Mouse (Mus musculus): ENCODE data around the gene Ccdc7a. TPM values are rescaled to one million over a fixed set of nuclear protein-coding genes. Genes with fewer than 3 reads are reported as not detected.
"Not testable (repeated sequence)": the region's sequence is repeated elsewhere in the genome, so short reads cannot be mapped to it uniquely, and the experiment has no call there.

Ccdc7a gene
- polyA plus RNA-seq (2015; fragmentation: Nextera tagmentation; extraction: Ambion mirVana): 0.16 TPM in 1 of 2 replicates, not detected in the other

GRCm38 (mm10) chr8:129065417-129065816 is at the start of gene Ccdc7a:
Gene Ccdc7a, minus strand, starts transcription at chr8:129065517.
- H3K9me3 ChIP-seq (replicated peaks; ENCODE audit: control insufficient read depth, low read length); ATAC-seq (replicated peaks; ENCODE audit: extremely low read depth, insufficient read depth, low FRiP score); H3K36me3 ChIP-seq (ENCODE audit: control insufficient read depth, insufficient read depth); H3K4me2 ChIP-seq (ENCODE audit: low read depth, low read length); H3K27ac ChIP-seq (ENCODE audit: low read length); H3K4me1 ChIP-seq (ENCODE audit: control insufficient read depth, insufficient read depth, low read length); H3K4me3 ChIP-seq (ENCODE audit: low read length); H3K9ac ChIP-seq (ENCODE audit: low read length); H3K27me3 ChIP-seq (ENCODE audit: control insufficient read depth, insufficient read depth, low read length): not testable (repeated sequence)
- WGBS: 82% methylated on average over 2 of the region's 11 CpGs

DNA sequence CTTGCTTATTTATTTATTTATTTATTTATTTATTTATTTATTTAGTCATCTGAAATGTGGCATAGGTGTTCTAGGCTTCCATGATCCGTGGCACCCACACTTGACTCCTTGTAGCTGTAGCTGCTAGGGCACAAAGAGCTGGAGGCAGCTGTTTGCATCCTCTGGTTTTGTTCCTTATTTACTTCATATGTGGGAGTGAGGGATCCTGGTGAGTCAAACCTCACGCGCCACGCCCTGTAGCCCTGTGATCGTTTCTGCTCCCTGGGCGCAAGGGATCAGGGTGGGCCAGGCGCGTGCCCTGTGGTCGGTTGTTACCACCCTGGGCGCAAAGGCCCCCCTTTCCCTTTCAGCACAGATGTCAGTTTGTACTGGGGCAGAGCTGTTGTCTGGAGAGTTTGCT is 1.5 kb upstream of the Ccdc7a start, which contains the start of gene Ccdc7b:
Gene Ccdc7b (plus strand): TSS at position 301 of the 400 bp plus-strand sequence.
- H3K27me3 ChIP-seq (ENCODE audit: control insufficient read depth, insufficient read depth, low read length); H3K9ac ChIP-seq (ENCODE audit: low read length); H3K36me3 ChIP-seq (ENCODE audit: control insufficient read depth, insufficient read depth); H3K4me3 ChIP-seq (ENCODE audit: low read length); H3K27ac ChIP-seq (ENCODE audit: low read length); H3K4me1 ChIP-seq (ENCODE audit: control insufficient read depth, insufficient read depth, low read length); ATAC-seq (replicated peaks; ENCODE audit: extremely low read depth, insufficient read depth, low FRiP score); H3K9me3 ChIP-seq (replicated peaks; ENCODE audit: control insufficient read depth, low read length); H3K4me2 ChIP-seq (ENCODE audit: low read depth, low read length): not testable (repeated sequence)
- 54% methylated on average over 1 of the region's 10 CpGs for WGBS

- WGBS: 76% methylated on average over 1 of the region's 1 CpGs
- ATAC-seq (replicated peaks; ENCODE audit: extremely low read depth, insufficient read depth, low FRiP score): no peak
- no peak overlapping the region for H3K27ac ChIP-seq (ENCODE audit: low read length)
- H3K9me3 ChIP-seq (replicated peaks; ENCODE audit: control insufficient read depth, low read length): no peaks in the 10 kb centered on the region
- no peak overlapping the region for H3K9ac ChIP-seq (ENCODE audit: low read length)
- H3K4me1 ChIP-seq (ENCODE audit: control insufficient read depth, insufficient read depth, low read length): no peaks in the 10 kb centered on the region
- no peaks in the 10 kb centered on the region for H3K27me3 ChIP-seq (ENCODE audit: control insufficient read depth, insufficient read depth, low read length)
- H3K4me2 ChIP-seq (ENCODE audit: low read depth, low read length): no peak overlapping the region
- no peak overlapping the region for H3K4me3 ChIP-seq (ENCODE audit: low read length)
- H3K36me3 ChIP-seq (ENCODE audit: control insufficient read depth, insufficient read depth): no peaks in the 10 kb centered on the region
These were observed 73.9 kb downstream of the Ccdc7a start for GRCm38 (mm10) chr8:128991389-128991788.

DNA sequence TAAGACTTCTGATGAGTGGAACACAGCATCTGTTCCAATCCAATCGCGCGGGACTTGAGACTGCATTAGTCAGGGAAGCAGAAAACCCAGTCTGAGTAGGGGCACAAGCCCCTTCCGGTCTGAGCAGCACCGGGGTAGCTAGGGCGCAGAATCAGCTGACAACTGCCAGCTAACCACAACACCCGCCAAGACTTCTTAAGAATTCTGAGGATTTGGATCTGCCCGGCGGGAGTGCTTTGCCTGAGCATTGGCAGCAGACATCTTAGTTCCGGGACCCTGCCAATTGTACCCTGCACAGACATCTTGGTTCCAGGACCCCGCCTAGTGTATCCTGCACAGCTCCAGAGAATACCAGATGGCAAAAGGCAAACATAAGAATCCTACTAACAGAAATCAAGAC is 116.4 kb downstream of the Ccdc7a start:
- H3K36me3 ChIP-seq (ENCODE audit: control insufficient read depth, insufficient read depth); H3K4me1 ChIP-seq (ENCODE audit: control insufficient read depth, insufficient read depth, low read length); H3K4me2 ChIP-seq (ENCODE audit: low read depth, low read length); ATAC-seq (replicated peaks; ENCODE audit: extremely low read depth, insufficient read depth, low FRiP score); H3K4me3 ChIP-seq (ENCODE audit: low read length); H3K27me3 ChIP-seq (ENCODE audit: control insufficient read depth, insufficient read depth, low read length); H3K9me3 ChIP-seq (replicated peaks; ENCODE audit: control insufficient read depth, low read length); H3K9ac ChIP-seq (ENCODE audit: low read length); H3K27ac ChIP-seq (ENCODE audit: low read length): not testable (repeated sequence)
- WGBS: 77% methylated on average over 11 of the region's 11 CpGs

- not testable (repeated sequence) for H3K4me1 ChIP-seq (ENCODE audit: control insufficient read depth, insufficient read depth, low read length); H3K9ac ChIP-seq (ENCODE audit: low read length); H3K9me3 ChIP-seq (replicated peaks; ENCODE audit: control insufficient read depth, low read length); H3K36me3 ChIP-seq (ENCODE audit: control insufficient read depth, insufficient read depth); ATAC-seq (replicated peaks; ENCODE audit: extremely low read depth, insufficient read depth, low FRiP score); H3K4me3 ChIP-seq (ENCODE audit: low read length); H3K27ac ChIP-seq (ENCODE audit: low read length); H3K27me3 ChIP-seq (ENCODE audit: control insufficient read depth, insufficient read depth, low read length)
- WGBS: 1% methylated on average over 6 of the region's 6 CpGs
- H3K4me2 ChIP-seq (ENCODE audit: low read depth, low read length): peak overlapping the region; percentile 42; the same call in 1 of the 2 replicates
These were observed 124.2 kb downstream of the Ccdc7a start for GRCm38 (mm10) chr8:128941022-128941641.

- Histone ChIP-seq H3K4me2 (ENCODE audit: low read depth, low read length) (no peak overlapping the region), H3K27me3 (ENCODE audit: control insufficient read depth, insufficient read depth, low read length) (no peaks in the 10 kb centered on the region), H3K36me3 (ENCODE audit: control insufficient read depth, insufficient read depth) (no peaks in the 10 kb centered on the region), H3K9me3 (replicated peaks; ENCODE audit: control insufficient read depth, low read length) (no peaks in the 10 kb centered on the region), H3K4me1 (ENCODE audit: control insufficient read depth, insufficient read depth, low read length) (no peaks in the 10 kb centered on the region), H3K9ac (ENCODE audit: low read length) (no peak overlapping the region), H3K4me3 (ENCODE audit: low read length) (no peak overlapping the region), H3K27ac (ENCODE audit: low read length) (no peak overlapping the region)
- WGBS: 60% methylated on average over 4 of the region's 4 CpGs
- ATAC-seq (replicated peaks; ENCODE audit: extremely low read depth, insufficient read depth, low FRiP score): no peak
These were observed 131.9 kb downstream of the Ccdc7a start for GRCm38 (mm10) chr8:128933446-128933845.

DNA sequence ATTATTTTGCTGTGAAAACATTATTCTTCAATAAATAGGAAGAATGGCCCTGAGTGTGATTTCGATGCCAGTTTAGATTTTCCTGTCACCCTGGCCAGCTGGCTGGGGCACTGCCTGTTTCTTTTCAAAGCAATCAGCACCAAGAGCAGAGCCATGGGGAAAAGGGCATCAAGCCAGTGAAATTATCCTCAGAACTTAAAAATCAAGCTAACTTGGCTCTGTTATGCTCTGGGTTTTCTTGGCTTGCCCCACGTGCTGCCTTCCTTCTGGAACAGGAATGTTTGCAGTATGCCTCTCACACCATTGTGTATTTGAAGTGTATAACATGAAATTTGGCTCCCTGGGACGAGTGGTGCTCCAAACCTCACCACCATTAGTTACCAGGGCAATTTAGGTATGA is 182.6 kb downstream of the Ccdc7a start:
- no peak overlapping the region for H3K27ac ChIP-seq (ENCODE audit: low read length)
- no peaks in the 10 kb centered on the region for H3K27me3 ChIP-seq (ENCODE audit: control insufficient read depth, insufficient read depth, low read length)
- ATAC-seq (replicated peaks; ENCODE audit: extremely low read depth, insufficient read depth, low FRiP score): no peak
- no peaks in the 10 kb centered on the region for H3K36me3 ChIP-seq (ENCODE audit: control insufficient read depth, insufficient read depth)
- no peak overlapping the region for H3K4me3 ChIP-seq (ENCODE audit: low read length)
- H3K9ac ChIP-seq (ENCODE audit: low read length): no peak overlapping the region
- no peaks in the 10 kb centered on the region for H3K4me1 ChIP-seq (ENCODE audit: control insufficient read depth, insufficient read depth, low read length)
- 50% methylated on average over 3 of the region's 3 CpGs for WGBS
- no peak overlapping the region for H3K4me2 ChIP-seq (ENCODE audit: low read depth, low read length)
- no peaks in the 10 kb centered on the region for H3K9me3 ChIP-seq (replicated peaks; ENCODE audit: control insufficient read depth, low read length)

DNA sequence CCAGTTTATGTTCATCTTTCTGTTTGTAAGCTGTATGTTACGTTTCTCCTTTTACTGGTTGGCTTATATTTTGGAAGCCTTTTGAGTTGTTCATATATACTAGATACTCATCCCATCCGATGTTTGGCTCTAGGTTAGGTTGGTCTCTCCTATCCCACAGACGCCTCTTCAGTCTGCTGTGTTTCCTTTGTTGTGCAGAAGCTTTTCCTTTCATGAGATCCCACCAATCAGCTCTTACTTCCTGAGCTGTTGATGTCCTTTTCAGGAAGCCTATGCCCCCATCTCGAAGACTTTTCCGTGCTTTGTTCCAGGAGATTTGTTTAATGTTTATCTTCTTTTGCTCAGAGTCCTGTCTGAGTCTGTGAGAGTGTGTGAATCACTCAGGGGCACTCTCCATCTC is 221.6 kb downstream of the Ccdc7a start:
- Histone ChIP-seq H3K27ac (ENCODE audit: low read length) (no peak overlapping the region), H3K9me3 (replicated peaks; ENCODE audit: control insufficient read depth, low read length) (no peaks in the 10 kb centered on the region), H3K36me3 (ENCODE audit: control insufficient read depth, insufficient read depth) (no peaks in the 10 kb centered on the region), H3K4me2 (ENCODE audit: low read depth, low read length) (no peak overlapping the region), H3K9ac (ENCODE audit: low read length) (no peak overlapping the region), H3K27me3 (ENCODE audit: control insufficient read depth, insufficient read depth, low read length) (no peaks in the 10 kb centered on the region), H3K4me3 (ENCODE audit: low read length) (no peak overlapping the region), H3K4me1 (ENCODE audit: control insufficient read depth, insufficient read depth, low read length) (no peaks in the 10 kb centered on the region)
- WGBS: 51% methylated on average over 5 of the region's 5 CpGs
- ATAC-seq (replicated peaks; ENCODE audit: extremely low read depth, insufficient read depth, low FRiP score): no peak

GRCm38 (mm10) chr8:128812521-128812920 is 252.8 kb downstream of the Ccdc7a start:
- no peaks in the 10 kb centered on the region for H3K36me3 ChIP-seq (ENCODE audit: control insufficient read depth, insufficient read depth)
- H3K4me2 ChIP-seq (ENCODE audit: low read depth, low read length): no peak overlapping the region
- H3K9ac ChIP-seq (ENCODE audit: low read length): no peak overlapping the region
- no peaks in the 10 kb centered on the region for H3K27me3 ChIP-seq (ENCODE audit: control insufficient read depth, insufficient read depth, low read length)
- H3K9me3 ChIP-seq (replicated peaks; ENCODE audit: control insufficient read depth, low read length): no peaks in the 10 kb centered on the region
- no peak overlapping the region for H3K4me3 ChIP-seq (ENCODE audit: low read length)
- WGBS: 65% methylated on average over 4 of the region's 4 CpGs
- H3K27ac ChIP-seq (ENCODE audit: low read length): no peak overlapping the region
- no peak for ATAC-seq (replicated peaks; ENCODE audit: extremely low read depth, insufficient read depth, low FRiP score)
- no peaks in the 10 kb centered on the region for H3K4me1 ChIP-seq (ENCODE audit: control insufficient read depth, insufficient read depth, low read length)
